ENCODE assay signal across 8 mouse cellular contexts in the genomic region with DNA sequence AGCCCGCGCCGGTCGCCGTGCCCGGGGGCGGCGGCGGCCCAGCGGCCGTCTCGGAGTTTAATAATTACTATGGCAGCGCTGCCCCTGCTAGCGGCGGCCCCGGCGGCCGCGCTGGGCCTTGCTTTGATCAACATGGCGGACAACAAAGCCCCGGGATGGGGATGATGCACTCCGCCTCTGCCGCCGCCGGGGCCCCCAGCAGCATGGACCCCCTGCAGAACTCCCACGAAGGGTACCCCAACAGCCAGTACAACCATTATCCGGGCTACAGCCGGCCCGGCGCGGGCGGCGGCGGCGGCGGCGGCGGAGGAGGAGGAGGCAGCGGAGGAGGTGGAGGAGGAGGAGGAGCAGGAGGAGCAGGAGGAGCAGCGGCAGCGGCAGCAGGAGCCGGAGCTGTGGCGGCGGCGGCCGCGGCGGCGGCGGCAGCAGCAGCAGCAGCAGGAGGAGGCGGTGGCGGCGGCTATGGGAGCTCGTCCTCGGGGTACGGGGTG. TPM values are rescaled to one million over a fixed set of nuclear protein-coding genes. Genes with fewer than 3 reads are reported as not detected.
DNase-seq lines count a peak whose midpoint lies in the region; ATAC-seq and TF ChIP-seq lines count a peak whose summit lies in the region.

No protein-coding gene starts in this region.

- peak overlapping the region; percentile 98 for H3K4me3 ChIP-seq in embryonic facial prominence, embryonic 11.5 days (ENCODE audit: low read depth, low read length)
- H3K4me3 ChIP-seq in limb, embryonic 14.5 days (replicated peaks; ENCODE audit: low read length): peak overlapping the region; percentile 93
- H3K4me3 ChIP-seq in midbrain, embryonic 15.5 days: peak overlapping the region; percentile 69

- H3K27ac ChIP-seq in embryonic facial prominence, embryonic 11.5 days (replicated peaks; ENCODE audit: low read depth, low read length): peak overlapping the region; percentile 100
- peak overlapping the region; percentile 98 for H3K27ac ChIP-seq in limb, embryonic 14.5 days (replicated peaks; ENCODE audit: low read depth, low read length)
- peak overlapping the region; percentile 100 for H3K27ac ChIP-seq in midbrain, embryonic 15.5 days

- WGBS in embryonic facial prominence, embryonic 11.5 days: 0% methylated on average over 38 of the region's 56 CpGs
- 0% methylated on average over 28 of the region's 56 CpGs for WGBS in limb, embryonic 14.5 days
- WGBS in midbrain, embryonic 15.5 days: 0% methylated on average over 25 of the region's 56 CpGs

- H3K27me3 ChIP-seq in embryonic facial prominence, embryonic 11.5 days (ENCODE audit: control insufficient read depth, insufficient read depth, low read length): no peaks in the 10 kb centered on the region
- H3K27me3 ChIP-seq in limb, embryonic 14.5 days (ENCODE audit: control insufficient read depth, insufficient read depth, low read length): no peaks in the 10 kb centered on the region
- no peaks in the 10 kb centered on the region for H3K27me3 ChIP-seq in midbrain, embryonic 15.5 days (replicated peaks)

- H3K9me3 ChIP-seq in embryonic facial prominence, embryonic 11.5 days (replicated peaks; ENCODE audit: control insufficient read depth, low read length): no peaks in the 10 kb centered on the region
- no peaks in the 10 kb centered on the region for H3K9me3 ChIP-seq in limb, embryonic 14.5 days (ENCODE audit: control insufficient read depth, low read length)
- H3K9me3 ChIP-seq in midbrain, embryonic 15.5 days: no peaks in the 10 kb centered on the region

- no peak for TF ChIP-seq POLR2A in limb, embryonic 14.5 days (IDR thresholded peaks at IDR 0.05; ENCODE audit: borderline replicate concordance, extremely low read depth, insufficient read depth, insufficient read length)

- peak overlapping the region; percentile 61 for H3K4me2 ChIP-seq in embryonic facial prominence, embryonic 11.5 days (ENCODE audit: low read depth, low read length)
- peak overlapping the region; percentile 71 for H3K4me2 ChIP-seq in limb, embryonic 14.5 days (replicated peaks; ENCODE audit: low read depth, low read length, severe bottlenecking)
- H3K4me2 ChIP-seq in midbrain, embryonic 15.5 days: peak overlapping the region; percentile 73

- H3K4me1 ChIP-seq in embryonic facial prominence, embryonic 11.5 days (ENCODE audit: control insufficient read depth, insufficient read depth, low read length): no peaks in the 10 kb centered on the region
- H3K4me1 ChIP-seq in limb, embryonic 14.5 days (ENCODE audit: control insufficient read depth, insufficient read depth, low read length): peaks cover 21% of the 10 kb centered on the region
- H3K4me1 ChIP-seq in midbrain, embryonic 15.5 days: peaks cover 36% of the 10 kb centered on the region

- peak; percentile 61 to 75 for DNase-seq in left cerebral cortex, adult 18-20 months (ENCODE audit: low spot score in 2 of 2)
- DNase-seq in left cerebral cortex, adult 11 months (ENCODE audit: low spot score): no peak
- peak; percentile 69 for DNase-seq in embryonic facial prominence, embryonic 11.5 days (ENCODE audit: low spot score)
- peak; percentile 99 for DNase-seq in heart, adult 11 months
- DNase-seq in kidney, adult 11 months: peak; percentile 83
- peak; percentile 63 for DNase-seq in limb, embryonic 14.5 days (ENCODE audit: low spot score)
- DNase-seq in spleen, postnatal 36 days (ENCODE audit: low spot score in 2 of 2): peak; percentile 77 to 82

- H3K36me3 ChIP-seq in embryonic facial prominence, embryonic 11.5 days (replicated peaks; ENCODE audit: control insufficient read depth, insufficient read depth, low read depth, low read length): no peaks in the 10 kb centered on the region
- H3K36me3 ChIP-seq in limb, embryonic 14.5 days (ENCODE audit: control insufficient read depth, insufficient read depth, low read length): no peaks in the 10 kb centered on the region
- H3K36me3 ChIP-seq in midbrain, embryonic 15.5 days (replicated peaks): no peaks in the 10 kb centered on the region

- peak overlapping the region; percentile 100 for H3K9ac ChIP-seq in embryonic facial prominence, embryonic 11.5 days (replicated peaks; ENCODE audit: low read length)
- H3K9ac ChIP-seq in limb, embryonic 14.5 days (ENCODE audit: low read depth, low read length, severe bottlenecking): peak overlapping the region; percentile 100
- H3K9ac ChIP-seq in midbrain, embryonic 15.5 days: peak overlapping the region; percentile 99

- peak; percentile 29; the same call in 1 of the 2 replicates for ATAC-seq in embryonic facial prominence, embryonic 11.5 days (replicated peaks; ENCODE audit: insufficient number of reproducible peaks, low FRiP score, low TSS enrichment, low read depth)
- peak; percentile 21 for ATAC-seq in limb, embryonic 14.5 days (ENCODE audit: low FRiP score, low read depth)
- ATAC-seq in midbrain, embryonic 15.5 days (replicated peaks): peak; percentile 51

RNA-seq across cellular contexts. Expression of gene Arid1b, which starts 1.5 kb away (rescaled TPM):
- 10 to 100 TPM; 72.6 to 72.7 TPM for total RNA-seq in left cerebral cortex, adult 18-20 months (2021)
- 12.5 and 12.9 TPM in 2 replicates for polyA plus RNA-seq in embryonic facial prominence, embryonic 11.5 days (2014; fragmentation: Nextera tagmentation; extraction: Ambion mirVana)
- 20.5 and 26.1 TPM in 2 replicates for polyA plus RNA-seq in limb, embryonic 14.5 days (2012; rRNA removed)
- 14.7 and 16.4 TPM in 2 replicates for polyA plus RNA-seq in limb, embryonic 14.5 days (2014; fragmentation: Nextera tagmentation; extraction: Ambion mirVana)
- polyA plus RNA-seq in midbrain, embryonic 15.5 days (2015; fragmentation: Nextera tagmentation; extraction: Ambion mirVana): 14.4 and 16.5 TPM in 2 replicates
